Mouse (Mus musculus) heart, embryonic 12.5 days (tissue): Measurements from ENCODE around the gene Ccdc40. TPM values are rescaled to one million over a fixed set of nuclear protein-coding genes. Genes with fewer than 3 reads are reported as not detected.
"Not testable (repeated sequence)": the region's sequence is repeated elsewhere in the genome, so short reads cannot be mapped to it uniquely, and the experiment has no call there.

Source experiments
- ATAC-seq: fragments of 200-750 bp; cut with Nextera tagmentation; 2 replicates; pipeline ENCODE4 v1.8.0; 2017; ENCODE audit warnings: moderate TSS enrichment, moderate library complexity; ENCODE audit not compliant: insufficient number of reproducible peaks, low FRiP score
- H3K27ac ChIP-seq: fragments of 300-500 bp; sonication (generic); 2 replicates; pipeline ENCODE4 v1.5.1; 2016; ENCODE audit warnings: mild to moderate bottlenecking, moderate library complexity; ENCODE audit not compliant: poor library complexity, severe bottlenecking
- H3K27me3 ChIP-seq: fragments of 300-500 bp; sonication (generic); replicated peaks from 2 replicates; pipeline ENCODE4 v1.6.1; 2016; ENCODE audit warnings: mild to moderate bottlenecking, moderate library complexity
- H3K36me3 ChIP-seq: fragments of 300-500 bp; sonication (generic); 2 replicates; pipeline ENCODE4 v1.6.1; 2016; ENCODE audit warnings: mild to moderate bottlenecking, moderate library complexity
- H3K4me1 ChIP-seq: fragments of 300-500 bp; sonication (generic); replicated peaks from 2 replicates; pipeline ENCODE4 v1.6.1; 2016; ENCODE audit warnings: mild to moderate bottlenecking
- H3K4me2 ChIP-seq: fragments of 300-500 bp; sonication (generic); 2 replicates; pipeline ENCODE4 v1.6.1; 2016; ENCODE audit warnings: mild to moderate bottlenecking, moderate library complexity
- H3K4me3 ChIP-seq: fragments of 300-500 bp; sonication (generic); 2 replicates; pipeline ENCODE4 v1.5.1; 2016; ENCODE audit warnings: mild to moderate bottlenecking
- H3K9ac ChIP-seq: fragments of 300-500 bp; sonication (generic); 2 replicates; pipeline ENCODE4 v1.6.1; 2016; ENCODE audit warnings: mild to moderate bottlenecking, moderate library complexity
- H3K9me3 ChIP-seq: fragments of 300-500 bp; sonication (generic); replicated peaks from 2 replicates; pipeline ENCODE4 v1.6.1; 2016; ENCODE audit warnings: mild to moderate bottlenecking, moderate library complexity
- WGBS: fragments of 180-500 bp; shearing (Covaris S2); methylation state at CpG from one replicate; pipeline ENCODE4 v1.1.7; 2016; 5-methylcytosine and 5-hydroxymethylcytosine counted together
- polyA plus RNA-seq: library from polyadenylated mRNA; unstranded; fragments of >200 nt; fragmentation: Nextera tagmentation; extraction: Ambion mirVana; gene quantifications from 2 replicates; pipeline ENCODE4 v1.2.1, GENCODE M21; 2016

The Ccdc40 gene
- polyA plus RNA-seq, 1 experiment from 2014 or later = 3.1 TPM

- H3K9me3 ChIP-seq = peaks cover 7% of the 10 kb centered on the region; the same call in 1 of the 2 replicates
- peaks cover 5% of the 10 kb centered on the region; the same call in 1 of the 2 replicates for H3K4me1 ChIP-seq
- no peak overlapping the region for H3K27ac ChIP-seq
- H3K36me3 ChIP-seq = no peaks in the 10 kb centered on the region
- no peaks in the 10 kb centered on the region for H3K27me3 ChIP-seq
- WGBS = 4% methylated on average over 11 of the region's 11 CpGs
- peak overlapping the region; percentile 69 for H3K4me2 ChIP-seq
- peak; percentile 73 for ATAC-seq
- H3K4me3 ChIP-seq = peak overlapping the region; percentile 31
- H3K9ac ChIP-seq = peak overlapping the region; percentile 48; the same call in 1 of the 2 replicates
Measured at GRCm38 (mm10) chr11:119238305-119238721, 9.9 kb downstream of the Ccdc40 start.

GRCm38 (mm10) chr11:119239480-119239879 is 11.1 kb downstream of the Ccdc40 start:
- no peaks in the 10 kb centered on the region for H3K36me3 ChIP-seq
- WGBS = 89% methylated on average over 12 of the region's 12 CpGs
- H3K4me3 ChIP-seq = no peak overlapping the region
- H3K27me3 ChIP-seq = no peaks in the 10 kb centered on the region
- peaks cover 5% of the 10 kb centered on the region; the same call in 1 of the 2 replicates for H3K4me1 ChIP-seq
- H3K27ac ChIP-seq = no peak overlapping the region
- peaks cover 6% of the 10 kb centered on the region; the same call in 1 of the 2 replicates for H3K9me3 ChIP-seq
- no peak for ATAC-seq
- no peak overlapping the region for H3K9ac ChIP-seq
- no peak overlapping the region for H3K4me2 ChIP-seq

- not testable (repeated sequence) for H3K9ac ChIP-seq, H3K27ac ChIP-seq, H3K4me3 ChIP-seq, H3K9me3 ChIP-seq, H3K36me3 ChIP-seq, H3K4me2 ChIP-seq, ATAC-seq, H3K27me3 ChIP-seq
- H3K4me1 ChIP-seq = 0 out of 2 replicates have a peak, but pooled peaks cover 10% of the 10 kb centered on the region
- WGBS = 87% methylated on average over 6 of the region's 6 CpGs
Measured at GRCm38 (mm10) chr11:119245543-119245942, 17.2 kb downstream of the Ccdc40 start.

- Histone ChIP-seq H3K4me2 (no peak overlapping the region), H3K4me1 (peaks cover 27% of the 10 kb centered on the region), H3K36me3 (no peaks in the 10 kb centered on the region), H3K4me3 (no peak overlapping the region), H3K27ac (no peak overlapping the region), H3K9me3 (peaks cover 3% of the 10 kb centered on the region; the same call in 1 of the 2 replicates), H3K27me3 (peaks cover 25% of the 10 kb centered on the region), H3K9ac (no peak overlapping the region)
- 20% methylated on average over 6 of the region's 6 CpGs for WGBS
- no peak; the same call in 1 of the 2 replicates for ATAC-seq
Measured at GRCm38 (mm10) chr11:119249011-119249410, 20.6 kb downstream of the Ccdc40 start.

GRCm38 (mm10) chr11:119250998-119251397 is 22.6 kb downstream of the Ccdc40 start:
- H3K27me3 ChIP-seq = peaks cover 25% of the 10 kb centered on the region

GRCm38 (mm10) chr11:119252854-119253541 is 24.6 kb downstream of the Ccdc40 start:
- peak overlapping the region; percentile 64 for H3K4me2 ChIP-seq
- H3K9me3 ChIP-seq = no peaks in the 10 kb centered on the region
- peak overlapping the region; percentile 28; the same call in 1 of the 2 replicates for H3K4me3 ChIP-seq
- peaks cover 25% of the 10 kb centered on the region for H3K27me3 ChIP-seq
- H3K27ac ChIP-seq = no peak overlapping the region
- peak; percentile 71; the same call in 1 of the 2 replicates for ATAC-seq
- WGBS = 4% methylated on average over 22 of the region's 22 CpGs
- no peaks in the 10 kb centered on the region for H3K36me3 ChIP-seq
- H3K4me1 ChIP-seq = peaks cover 27% of the 10 kb centered on the region
- peak overlapping the region; percentile 57; the same call in 1 of the 2 replicates for H3K9ac ChIP-seq

More at GRCm38 (mm10) chr11:119250998-119251397, 22.6 kb downstream of the Ccdc40 start:
- peaks cover 27% of the 10 kb centered on the region for H3K4me1 ChIP-seq
- no peak overlapping the region for H3K4me3 ChIP-seq
- H3K27ac ChIP-seq = no peak overlapping the region
- H3K36me3 ChIP-seq = no peaks in the 10 kb centered on the region
- 40% methylated on average over 17 of the region's 17 CpGs for WGBS
- no peaks in the 10 kb centered on the region for H3K9me3 ChIP-seq
- no peak for ATAC-seq
- H3K4me2 ChIP-seq = no peak overlapping the region
- no peak overlapping the region for H3K9ac ChIP-seq

GRCm38 (mm10) chr11:119256557-119256956 is 28.2 kb downstream of the Ccdc40 start:
- not testable (repeated sequence) for H3K4me3 ChIP-seq, H3K27ac ChIP-seq, ATAC-seq, H3K36me3 ChIP-seq, H3K4me2 ChIP-seq, H3K9me3 ChIP-seq, H3K9ac ChIP-seq
- 85% methylated on average over 5 of the region's 5 CpGs for WGBS
- peaks cover 14% of the 10 kb centered on the region for H3K4me1 ChIP-seq
- peaks cover 14% of the 10 kb centered on the region for H3K27me3 ChIP-seq

GRCm38 (mm10) chr11:119258216-119258571 is 29.8 kb downstream of the Ccdc40 start:
- Histone ChIP-seq H3K4me2 (peak overlapping the region; percentile 57), H3K27ac (no peak overlapping the region), H3K9ac (no peak overlapping the region), H3K27me3 (no peaks in the 10 kb centered on the region; the same call in 1 of the 2 replicates), H3K36me3 (no peaks in the 10 kb centered on the region), H3K4me3 (peak overlapping the region; percentile 15), H3K9me3 (no peaks in the 10 kb centered on the region), H3K4me1 (0 out of 2 replicates have a peak, but pooled peaks cover 4% of the 10 kb centered on the region)
- ATAC-seq = no peak
- WGBS = 53% methylated on average over 9 of the region's 9 CpGs

GRCm38 (mm10) chr11:119258572-119259322 is 30.4 kb downstream of the Ccdc40 start:
- Histone ChIP-seq H3K27me3 (no peaks in the 10 kb centered on the region; the same call in 1 of the 2 replicates), H3K9ac (peak overlapping the region; percentile 21; the same call in 1 of the 2 replicates), H3K27ac (no peak overlapping the region), H3K4me2 (peak overlapping the region; percentile 57), H3K9me3 (no peaks in the 10 kb centered on the region), H3K36me3 (no peaks in the 10 kb centered on the region), H3K4me1 (no peaks in the 10 kb centered on the region), H3K4me3 (peak overlapping the region; percentile 23)
- WGBS = 62% methylated on average over 23 of the region's 23 CpGs
- peak; percentile 68 for ATAC-seq

GRCm38 (mm10) chr11:119259977-119260376 is 31.6 kb downstream of the Ccdc40 start:
- Histone ChIP-seq H3K9ac (no peak overlapping the region), H3K27ac (no peak overlapping the region), H3K9me3 (no peaks in the 10 kb centered on the region), H3K36me3 (no peaks in the 10 kb centered on the region), H3K4me3 (no peak overlapping the region), H3K27me3 (no peaks in the 10 kb centered on the region), H3K4me2 (no peak overlapping the region), H3K4me1 (no peaks in the 10 kb centered on the region)
- ATAC-seq = no peak
- WGBS = 80% methylated on average over 8 of the region's 8 CpGs

- Histone ChIP-seq H3K4me2 (no peak overlapping the region), H3K27me3 (no peaks in the 10 kb centered on the region), H3K9ac (no peak overlapping the region), H3K36me3 (no peaks in the 10 kb centered on the region), H3K27ac (no peak overlapping the region), H3K4me1 (peaks cover 9% of the 10 kb centered on the region), H3K9me3 (no peaks in the 10 kb centered on the region), H3K4me3 (no peak overlapping the region)
- 86% methylated on average over 13 of the region's 13 CpGs for WGBS
- no peak for ATAC-seq
Measured at GRCm38 (mm10) chr11:119264413-119264812, 36.0 kb downstream of the Ccdc40 start.
